Mouse (Mus musculus) bone marrow, adult 2 months (tissue): ENCODE results near the gene Dclk1. TPM values are rescaled to one million over a fixed set of nuclear protein-coding genes. Genes with fewer than 3 reads are reported as not detected.

Experiments used
- H3K27ac ChIP-seq: fragments of 200-500 bp; 2 replicates; pipeline ENCODE4 v1.5.1; 2012; ENCODE audit warnings: low read depth, mild to moderate bottlenecking, control low read depth, inconsistent platforms, low read length; ENCODE audit not compliant: control insufficient read depth, poor library complexity, insufficient read depth
- H3K4me1 ChIP-seq: fragments of 200-500 bp; 2 replicates; pipeline ENCODE4 v1.6.1; 2011; ENCODE audit warnings: low read length; ENCODE audit not compliant: control insufficient read depth, insufficient read depth
- H3K4me3 ChIP-seq: fragments of 200-500 bp; replicated peaks from 2 replicates; pipeline ENCODE3; 2011; ENCODE audit warnings: mild to moderate bottlenecking, low read depth, low read length, control low read depth; ENCODE audit not compliant: control insufficient read depth
- CTCF ChIP-seq: fragments of 200-500 bp; IDR thresholded peaks from 2 replicates; pipeline ENCODE4 v1.5.1; 2011; ENCODE audit warnings: low read length, control low read depth; ENCODE audit not compliant: control insufficient read depth, insufficient read depth
- POLR2A ChIP-seq: fragments of 200-500 bp; IDR thresholded peaks from 2 replicates; pipeline ENCODE4 v1.6.1; 2011; ENCODE audit warnings: low read depth, mild to moderate bottlenecking, control low read depth, low read length, borderline replicate concordance; ENCODE audit not compliant: control insufficient read depth
- WGBS: fragments of 180-500 bp; shearing (Covaris S2); methylation state at CpG from one replicate; pipeline ENCODE4 v1.1.7; 2018; 5-methylcytosine and 5-hydroxymethylcytosine counted together
- polyA plus RNA-seq: library from polyadenylated mRNA; stranded (reverse); fragments of >200 nt; gene quantifications from 2 replicates; pipeline ENCODE4 v1.2.4, GENCODE M21; 2011; ENCODE audit warnings: low replicate concordance; ENCODE audit not compliant: missing spikeins, insufficient read depth, insufficient read length

Dclk1 gene
- polyA plus RNA-seq, 1 experiment: 4.4 TPM

GRCm38 (mm10) chr3:55270345-55270744, 28.2 kb downstream of the Dclk1 start:
- Histone ChIP-seq H3K27ac (no peak overlapping the region), H3K4me1 (no peaks in the 10 kb centered on the region), H3K4me3 (no peak overlapping the region)
- WGBS: 70% methylated on average over 3 of the region's 3 CpGs
- TF ChIP-seq POLR2A (no peak), CTCF (no peak)

DNA sequence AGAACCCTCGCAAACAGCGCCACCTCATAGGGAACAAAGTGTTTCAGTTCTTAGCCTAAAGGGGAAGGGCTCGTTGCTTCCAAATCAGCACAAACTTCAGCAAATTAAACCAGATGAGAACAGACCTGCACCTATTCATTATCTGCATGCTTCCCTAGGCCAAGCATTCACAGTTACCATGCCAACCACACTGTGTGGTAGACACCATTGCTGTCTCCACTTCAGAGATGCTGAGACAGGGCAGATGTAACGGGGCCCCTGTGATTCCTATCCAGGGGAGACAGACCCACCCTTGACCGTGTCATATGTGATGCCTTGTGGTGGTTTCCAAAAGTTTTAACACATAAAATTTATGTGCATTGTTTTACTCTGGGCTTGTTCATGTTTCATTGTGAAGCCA, 28.8 kb downstream of the Dclk1 start:
- WGBS: 72% methylated on average over 5 of the region's 5 CpGs
- H3K4me3 ChIP-seq: no peak overlapping the region
- TF ChIP-seq CTCF: no peak
- TF ChIP-seq POLR2A: no peak
- no peak overlapping the region for H3K27ac ChIP-seq
- H3K4me1 ChIP-seq: no peaks in the 10 kb centered on the region

DNA sequence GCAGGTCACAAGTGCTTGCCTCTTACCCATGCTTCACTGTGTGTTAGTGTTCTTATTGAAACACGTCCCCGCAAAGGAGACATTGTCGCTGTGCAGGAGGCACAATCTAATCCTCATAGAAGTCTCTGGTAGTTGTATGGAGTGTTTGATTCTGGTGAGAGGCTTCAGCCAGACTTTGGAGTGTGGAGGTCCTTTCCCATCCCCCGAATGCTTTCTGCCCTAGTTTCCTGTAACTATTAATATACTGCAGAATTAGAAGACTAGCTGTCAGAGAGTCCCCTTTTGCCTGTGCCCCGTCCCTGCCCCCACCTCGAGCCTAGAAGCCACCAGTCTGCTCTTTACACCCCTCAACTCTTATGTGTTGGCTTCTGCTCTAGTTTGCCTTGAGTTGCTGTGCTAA, 30.4 kb downstream of the Dclk1 start:
- Histone ChIP-seq H3K4me3 (no peak overlapping the region), H3K4me1 (no peaks in the 10 kb centered on the region), H3K27ac (no peak overlapping the region)
- WGBS: 58% methylated on average over 6 of the region's 6 CpGs
- TF ChIP-seq POLR2A: no peak
- no peak for TF ChIP-seq CTCF

DNA sequence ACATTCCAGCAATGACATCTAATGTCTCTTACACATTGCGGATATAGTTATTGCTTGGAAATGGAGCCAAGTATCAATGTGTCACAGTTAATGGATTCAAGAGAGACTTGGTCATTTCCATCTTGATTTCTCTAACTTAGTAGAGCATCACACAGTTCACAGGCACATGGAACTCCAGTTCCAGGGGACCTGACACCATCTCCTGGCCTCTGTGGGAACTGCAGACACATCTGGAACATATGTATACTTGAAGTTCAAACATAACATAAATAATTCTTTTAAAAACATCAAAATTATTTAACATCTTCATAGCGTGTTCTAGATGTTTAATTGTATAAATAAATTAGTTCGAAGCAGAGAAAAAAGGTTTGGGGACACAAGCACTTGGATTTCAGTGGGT, 34.3 kb downstream of the Dclk1 start:
- TF ChIP-seq POLR2A (no peak), CTCF (no peak)
- Histone ChIP-seq H3K4me1 (no peaks in the 10 kb centered on the region), H3K27ac (no peak overlapping the region), H3K4me3 (no peak overlapping the region)
- 81% methylated on average over 3 of the region's 3 CpGs for WGBS

- H3K27ac ChIP-seq: no peak overlapping the region
- TF ChIP-seq POLR2A (no peak), CTCF (no peak)
- no peaks in the 10 kb centered on the region for H3K4me1 ChIP-seq
- 90% methylated on average over 1 of the region's 1 CpGs for WGBS
- no peak overlapping the region for H3K4me3 ChIP-seq
Observed at GRCm38 (mm10) chr3:55276851-55277250, 34.7 kb downstream of the Dclk1 start.

DNA sequence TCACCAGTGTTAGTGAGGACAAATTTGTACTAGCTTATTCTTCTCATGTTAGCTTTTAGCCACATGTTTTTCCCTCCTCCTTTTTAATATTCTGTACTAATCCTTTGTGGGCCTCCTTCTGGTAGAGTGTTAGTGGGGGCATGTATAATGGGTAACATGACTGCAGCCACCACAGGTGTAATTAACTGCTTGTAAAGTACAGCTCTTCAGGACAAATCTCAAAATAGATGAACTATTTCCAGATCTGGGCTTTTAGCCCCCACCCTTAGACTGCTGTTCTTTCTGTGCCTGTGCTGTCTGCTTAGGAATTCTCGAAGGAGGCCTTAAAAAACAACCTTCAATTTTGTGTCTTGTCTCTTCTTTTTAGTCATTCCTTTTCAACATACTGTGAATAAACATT, 35.7 kb downstream of the Dclk1 start:
- no peaks in the 10 kb centered on the region for H3K4me1 ChIP-seq
- TF ChIP-seq POLR2A (no peak), CTCF (no peak)
- 63% methylated on average over 1 of the region's 1 CpGs for WGBS
- no peak overlapping the region for H3K4me3 ChIP-seq
- H3K27ac ChIP-seq: no peak overlapping the region

GRCm38 (mm10) chr3:55279923-55280322, 37.8 kb downstream of the Dclk1 start:
- no peaks in the 10 kb centered on the region for H3K4me1 ChIP-seq
- 83% methylated on average over 4 of the region's 4 CpGs for WGBS
- H3K27ac ChIP-seq: no peak overlapping the region
- no peak overlapping the region for H3K4me3 ChIP-seq
- TF ChIP-seq POLR2A (no peak), CTCF (no peak)

DNA sequence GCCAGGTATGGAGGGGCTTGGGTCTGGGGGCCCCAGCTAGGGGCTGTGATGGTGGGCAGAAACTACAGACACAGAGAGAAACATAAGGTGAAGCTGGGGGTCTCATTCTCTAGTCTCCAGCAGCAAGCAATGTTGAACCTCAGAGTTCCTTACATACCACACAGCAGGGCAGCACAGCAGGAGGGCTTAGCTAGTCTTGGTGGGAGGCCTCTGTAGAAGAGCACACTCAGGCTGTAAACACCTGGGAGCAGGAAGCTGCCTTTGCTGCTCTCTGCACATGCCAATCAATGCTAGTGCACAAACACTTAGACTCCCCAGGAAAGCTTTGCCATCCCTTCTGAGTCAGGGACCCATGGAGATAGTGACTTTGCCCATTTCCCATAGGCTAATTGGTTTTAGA, 38.3 kb downstream of the Dclk1 start:
- Histone ChIP-seq H3K4me1 (no peaks in the 10 kb centered on the region), H3K27ac (no peak overlapping the region), H3K4me3 (no peak overlapping the region)
- TF ChIP-seq CTCF (no peak), POLR2A (no peak)

- no peak overlapping the region for H3K27ac ChIP-seq
Observed at GRCm38 (mm10) chr3:55284215-55284614, 42.1 kb downstream of the Dclk1 start.

GRCm38 (mm10) chr3:55288726-55289125, 46.6 kb downstream of the Dclk1 start:
- Histone ChIP-seq H3K4me3 (no peak overlapping the region), H3K27ac (no peak overlapping the region), H3K4me1 (no peaks in the 10 kb centered on the region)
- 82% methylated on average over 4 of the region's 4 CpGs for WGBS
- TF ChIP-seq CTCF: no peak
- TF ChIP-seq POLR2A: no peak

More at GRCm38 (mm10) chr3:55284215-55284614, 42.1 kb downstream of the Dclk1 start:
- Histone ChIP-seq H3K4me3 (no peak overlapping the region), H3K4me1 (no peaks in the 10 kb centered on the region)
- TF ChIP-seq POLR2A (no peak), CTCF (no peak)
- 51% methylated on average over 3 of the region's 3 CpGs for WGBS
